Comparison of ENCODE assay signal across 10 mouse cellular contexts in the genomic region with DNA sequence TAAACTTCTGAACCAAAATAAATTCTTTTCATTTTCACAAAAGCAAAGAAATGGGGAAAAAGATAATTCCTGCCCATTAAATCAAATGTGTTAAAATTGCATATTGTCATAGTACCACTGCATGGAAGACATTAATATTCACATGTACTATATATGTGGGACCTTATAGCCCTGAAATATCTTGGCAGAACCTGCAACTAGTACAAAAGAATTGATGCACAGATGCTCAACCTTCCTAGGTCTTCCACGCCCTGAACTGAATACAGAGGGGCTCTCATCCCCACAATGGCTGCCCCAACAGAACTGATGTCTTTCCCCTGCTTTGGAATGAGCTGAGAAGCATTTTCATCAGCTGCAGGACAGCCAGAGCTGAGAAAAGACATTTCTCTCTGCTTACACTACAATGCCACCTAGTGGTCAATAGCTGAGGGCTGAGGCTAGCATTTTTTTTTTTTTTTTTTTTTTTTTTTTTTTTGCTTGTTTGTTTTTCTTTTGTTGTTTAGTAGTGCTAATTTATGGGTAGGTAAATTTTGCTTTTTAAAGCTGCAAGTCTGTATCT.
A peak's percentile ranks its signal among the peaks of the same experiment; 100 is the strongest.
DNase-seq lines count a peak whose midpoint lies in the region; ATAC-seq and TF ChIP-seq lines count a peak whose summit lies in the region.
"Had no signal": no experiment of that assay in that cellular context is flagged by ENCODE, and none has a peak within 500 bp of the region (broad histone marks: within the 10 kb centered on the region; RNA-seq: fewer than 3 reads in every experiment).

No protein-coding gene starts in this region.

- no peak overlapping the region for H3K4me2 ChIP-seq in heart, embryonic 12.5 days
- H3K4me2 ChIP-seq in hindbrain, postnatal 0 days (ENCODE audit: low read depth, low read length): no peak overlapping the region
- H3K4me2 ChIP-seq: embryonic facial prominence, embryonic 12.5 days; limb, embryonic 13.5 days had no signal

- H3K4me1 ChIP-seq in heart, embryonic 12.5 days (replicated peaks): no peaks in the 10 kb centered on the region
- no peaks in the 10 kb centered on the region for H3K4me1 ChIP-seq in ES-E14 (ENCODE audit: control insufficient read depth in 2 of 2, insufficient read depth in 2 of 2, low read length in 2 of 2, poor library complexity in 1 of 2)
- H3K4me1 ChIP-seq in hindbrain, postnatal 0 days (ENCODE audit: insufficient read depth, low read length): no peaks in the 10 kb centered on the region
- H3K4me1 ChIP-seq: embryonic facial prominence, embryonic 12.5 days; limb, embryonic 13.5 days had no signal

- ATAC-seq in heart, embryonic 12.5 days (ENCODE audit: insufficient number of reproducible peaks, low FRiP score): no peak
- ATAC-seq in hindbrain, postnatal 0 days: peak; percentile 68

- TF ChIP-seq CTCF in hindbrain, postnatal 0 days (IDR thresholded peaks at IDR 0.05; ENCODE audit: low read depth): peak; percentile 85

- H3K27ac ChIP-seq in heart, embryonic 12.5 days (ENCODE audit: poor library complexity, severe bottlenecking): no peak overlapping the region
- no peak overlapping the region for H3K27ac ChIP-seq in ES-E14 (ENCODE audit: insufficient read depth, low read depth, low read length, poor library complexity, severe bottlenecking)
- H3K27ac ChIP-seq in hindbrain, postnatal 0 days: no peak overlapping the region
- H3K27ac ChIP-seq: embryonic facial prominence, embryonic 12.5 days; limb, embryonic 13.5 days had no signal

- H3K36me3 ChIP-seq in heart, embryonic 12.5 days: no peaks in the 10 kb centered on the region
- H3K36me3 ChIP-seq in ES-E14 (ENCODE audit: control insufficient read depth, insufficient read depth, low read length, poor library complexity, severe bottlenecking): no peaks in the 10 kb centered on the region
- H3K36me3 ChIP-seq in hindbrain, postnatal 0 days (ENCODE audit: insufficient read depth, low read length): no peaks in the 10 kb centered on the region
- H3K36me3 ChIP-seq: embryonic facial prominence, embryonic 12.5 days; limb, embryonic 13.5 days had no signal

- in situ Hi-C loops in ES-E14 (cut with MboI; ENCODE audit: low sequenced_read_pairs in 2 of 2, unreplicated experiment in 2 of 2): loop anchor here in 1 of 2 experiments (25.0 kb wide), 1 partner anchor 188 kb away; no protein-coding TSS in a partner anchor

- 11% methylated on average over 1 of the region's 1 CpGs for WGBS in heart, embryonic 12.5 days
- 11% methylated on average over 1 of the region's 1 CpGs for WGBS in hindbrain, postnatal 0 days

- no peaks in the 10 kb centered on the region for H3K9me3 ChIP-seq in heart, embryonic 12.5 days (replicated peaks)
- H3K9me3 ChIP-seq in ES-E14 (ENCODE audit: control insufficient read depth, insufficient read depth, low read depth, low read length): 0 out of 2 replicates have a peak, but pooled peaks cover 2% of the 10 kb centered on the region
- H3K9me3 ChIP-seq in hindbrain, postnatal 0 days (ENCODE audit: low read length): no peaks in the 10 kb centered on the region
- H3K9me3 ChIP-seq: embryonic facial prominence, embryonic 12.5 days; limb, embryonic 13.5 days had no signal

- no peak overlapping the region for H3K9ac ChIP-seq in heart, embryonic 12.5 days
- H3K9ac ChIP-seq in ES-E14 (ENCODE audit: insufficient read depth, low read depth, low read length, poor library complexity, severe bottlenecking): no peak overlapping the region
- H3K9ac ChIP-seq in hindbrain, postnatal 0 days (replicated peaks; ENCODE audit: low read length): no peak overlapping the region
- H3K9ac ChIP-seq: embryonic facial prominence, embryonic 12.5 days; limb, embryonic 13.5 days had no signal

- DNase-seq in heart, adult 8-10 months (ENCODE audit: low spot score): peak; percentile 6
- DNase-seq in ES-E14 (ENCODE audit: low read depth, low spot score): peak; percentile 20
- peak; percentile 54 to 58 for DNase-seq in cerebellum, postnatal 14 days
- peak; percentile 87 for DNase-seq in hindbrain, postnatal 0 days (ENCODE audit: low spot score)
- peak; percentile 42 for DNase-seq in lung, postnatal 10 days
- DNase-seq in skeletal muscle tissue, adult 2 months (ENCODE audit: low read depth, low spot score): peak; percentile 4
- DNase-seq in spleen, postnatal 10 days (ENCODE audit: low spot score in 2 of 2): no peak

- H3K4me3 ChIP-seq in heart, embryonic 12.5 days: no peak overlapping the region
- no peak overlapping the region for H3K4me3 ChIP-seq in ES-E14 (ENCODE audit: insufficient read depth in 1 of 2, low read depth in 1 of 2, low read length in 2 of 2, poor library complexity in 1 of 2, severe bottlenecking in 1 of 2)
- H3K4me3 ChIP-seq in hindbrain, postnatal 0 days (ENCODE audit: low read length): no peak overlapping the region
- H3K4me3 ChIP-seq: embryonic facial prominence, embryonic 12.5 days; limb, embryonic 13.5 days had no signal

- H3K27me3 ChIP-seq in heart, embryonic 12.5 days (replicated peaks): no peaks in the 10 kb centered on the region
- H3K27me3 ChIP-seq in hindbrain, postnatal 0 days (ENCODE audit: insufficient read depth, low read length): no peaks in the 10 kb centered on the region
- H3K27me3 ChIP-seq: embryonic facial prominence, embryonic 12.5 days; limb, embryonic 13.5 days had no signal

TF ChIP-seq in ES-E14, 5 proteins besides CTCF, POLR2A, EP300 and RAD21:
- TF ChIP-seq CHD2 (IDR thresholded peaks at IDR 0.05; ENCODE audit: low read depth, low read length): no peak
- TF ChIP-seq ZC3H11A (IDR thresholded peaks at IDR 0.05; ENCODE audit: borderline replicate concordance, low read depth, low read length): no peak
- peak; percentile 73 for TF ChIP-seq MAFK (IDR thresholded peaks at IDR 0.05; ENCODE audit: insufficient read depth, low read depth, low read length)
- TF ChIP-seq ZNF384 (IDR thresholded peaks at IDR 0.05; ENCODE audit: low read depth, low read length): peak; percentile 99

Comparison
In these comparisons a context has a peak if more than half of its experiments do, and no peak if none do; other contexts are left out.
1. DNase-seq: peak in heart, adult 8-10 months (single experiment), ES-E14 (single experiment), cerebellum, postnatal 14 days (2 of 2), hindbrain, postnatal 0 days (single experiment), lung, postnatal 10 days (single experiment) and skeletal muscle tissue, adult 2 months (single experiment); none in spleen, postnatal 10 days (0 of 2).